Mouse (Mus musculus) heart, embryonic 10.5 days (tissue): ENCODE measurements around the gene BC049352. TPM values are rescaled to one million over a fixed set of nuclear protein-coding genes. Genes with fewer than 3 reads are reported as not detected.

Experiments used
- DNase-seq: peaks from one replicate; pipeline ENCODE4 v3.0.0-alpha.2; 2017; ENCODE audit warnings: low spot score
- H3K27ac ChIP-seq: fragments of 300-500 bp; sonication (generic); 2 replicates; pipeline ENCODE4 v1.5.1; 2016; ENCODE audit warnings: mild to moderate bottlenecking
- H3K27me3 ChIP-seq: fragments of 300-500 bp; sonication (generic); 2 replicates; pipeline ENCODE4 v1.6.1; 2016; ENCODE audit warnings: mild to moderate bottlenecking; ENCODE audit not compliant: poor library complexity, insufficient read depth, severe bottlenecking
- H3K36me3 ChIP-seq: fragments of 300-500 bp; sonication (generic); 2 replicates; pipeline ENCODE4 v1.6.1; 2016; ENCODE audit warnings: mild to moderate bottlenecking, moderate library complexity
- H3K4me1 ChIP-seq: fragments of 300-500 bp; sonication (generic); 2 replicates; pipeline ENCODE4 v1.6.1; 2016; ENCODE audit warnings: mild to moderate bottlenecking
- H3K4me3 ChIP-seq: fragments of 300-500 bp; sonication (generic); 2 replicates; pipeline ENCODE4 v1.5.1; 2016; ENCODE audit warnings: mild to moderate bottlenecking, moderate library complexity
- H3K9me3 ChIP-seq: fragments of 300-500 bp; sonication (generic); 2 replicates; pipeline ENCODE4 v1.6.1; 2016; ENCODE audit warnings: mild to moderate bottlenecking, moderate library complexity
- WGBS: fragments of 180-500 bp; shearing (Covaris S2); methylation state at CpG from one replicate; pipeline ENCODE4 v1.1.7; 2016; 5-methylcytosine and 5-hydroxymethylcytosine counted together
- polyA plus RNA-seq: library from polyadenylated mRNA; unstranded; fragments of >200 nt; fragmentation: Nextera tagmentation; extraction: Ambion mirVana; gene quantifications from 2 replicates; pipeline ENCODE4 v1.2.1, GENCODE M21; 2016

BC049352 gene
- polyA plus RNA-seq, 1 experiment from 2014 or later: not detected

- Histone ChIP-seq H3K4me1 (no peaks in the 10 kb centered on the region), H3K9me3 (no peaks in the 10 kb centered on the region), H3K27ac (no peak overlapping the region), H3K4me3 (no peak overlapping the region), H3K36me3 (no peaks in the 10 kb centered on the region), H3K27me3 (peaks cover 41% of the 10 kb centered on the region)
- WGBS: 58% methylated on average over 4 of the region's 4 CpGs
- DNase-seq: no peak
These were observed 79.7 kb downstream of the BC049352 start for GRCm38 (mm10) chr9:45261466-45261865.

- DNase-seq: no peak
- Histone ChIP-seq H3K9me3 (no peaks in the 10 kb centered on the region), H3K4me3 (no peak overlapping the region), H3K27ac (no peak overlapping the region), H3K27me3 (peaks cover 45% of the 10 kb centered on the region), H3K4me1 (no peaks in the 10 kb centered on the region), H3K36me3 (no peaks in the 10 kb centered on the region)
- WGBS: 80% methylated on average over 5 of the region's 5 CpGs
These were observed 80.1 kb downstream of the BC049352 start for GRCm38 (mm10) chr9:45261872-45262271.

- DNase-seq: no peak
- 83% methylated on average over 4 of the region's 4 CpGs for WGBS
- peaks cover 7% of the 10 kb centered on the region; the same call in 1 of the 2 replicates for H3K4me1 ChIP-seq
- H3K9me3 ChIP-seq: no peaks in the 10 kb centered on the region
- H3K4me3 ChIP-seq: no peak overlapping the region
- no peaks in the 10 kb centered on the region for H3K36me3 ChIP-seq
- H3K27ac ChIP-seq: no peak overlapping the region
- peaks cover 77% of the 10 kb centered on the region for H3K27me3 ChIP-seq
These were observed 85.3 kb downstream of the BC049352 start for GRCm38 (mm10) chr9:45267099-45267498.

- H3K4me3 ChIP-seq: no peak overlapping the region; the same call in 1 of the 2 replicates
- no peaks in the 10 kb centered on the region for H3K36me3 ChIP-seq
- H3K27me3 ChIP-seq: peaks cover 81% of the 10 kb centered on the region
- H3K27ac ChIP-seq: no peak overlapping the region
- WGBS: 64% methylated on average over 4 of the region's 4 CpGs
- no peaks in the 10 kb centered on the region for H3K9me3 ChIP-seq
- H3K4me1 ChIP-seq: peaks cover 7% of the 10 kb centered on the region; the same call in 1 of the 2 replicates
- DNase-seq: no peak
These were observed 86.3 kb downstream of the BC049352 start for GRCm38 (mm10) chr9:45268079-45268478.

GRCm38 (mm10) chr9:45268597-45269325 lies 87.0 kb downstream of the BC049352 start, which contains the start of gene Il10ra:
Il10ra (minus strand) TSS chr9:45269149.
- H3K27ac ChIP-seq: no peak within 1 kb of the TSS
- DNase-seq: no peak
- 8% methylated on average over 36 of the region's 36 CpGs for WGBS
- H3K27me3 ChIP-seq: peaks cover 81% of the 10 kb centered on the region
- H3K4me1 ChIP-seq: peaks cover 7% of the 10 kb centered on the region; the same call in 1 of the 2 replicates
- H3K36me3 ChIP-seq: no peaks in the 10 kb centered on the region
- peak within 1 kb of the TSS; percentile 50 for H3K4me3 ChIP-seq
- H3K9me3 ChIP-seq: no peaks in the 10 kb centered on the region

GRCm38 (mm10) chr9:45272213-45272612 lies 90.4 kb downstream of the BC049352 start:
- 44% methylated on average over 5 of the region's 5 CpGs for WGBS
- DNase-seq: no peak

GRCm38 (mm10) chr9:45274218-45274617 lies 92.4 kb downstream of the BC049352 start:
- Histone ChIP-seq H3K27me3 (peaks cover 40% of the 10 kb centered on the region), H3K4me1 (0 out of 2 replicates have a peak, but pooled peaks cover under 1% of the 10 kb centered on the region), H3K27ac (no peak overlapping the region), H3K36me3 (no peaks in the 10 kb centered on the region), H3K9me3 (no peaks in the 10 kb centered on the region), H3K4me3 (no peak overlapping the region)
- no peak for DNase-seq
- WGBS: 74% methylated on average over 4 of the region's 4 CpGs

More at GRCm38 (mm10) chr9:45272213-45272612, 90.4 kb downstream of the BC049352 start:
- H3K27me3 ChIP-seq: peaks cover 60% of the 10 kb centered on the region
- no peaks in the 10 kb centered on the region for H3K36me3 ChIP-seq
- H3K27ac ChIP-seq: no peak overlapping the region
- no peak overlapping the region for H3K4me3 ChIP-seq
- H3K4me1 ChIP-seq: peaks cover 7% of the 10 kb centered on the region; the same call in 1 of the 2 replicates
- no peaks in the 10 kb centered on the region for H3K9me3 ChIP-seq

- 78% methylated on average over 2 of the region's 2 CpGs for WGBS
These were observed 92.8 kb downstream of the BC049352 start for GRCm38 (mm10) chr9:45274635-45275034.

GRCm38 (mm10) chr9:45280059-45280458 lies 98.3 kb downstream of the BC049352 start:
- Histone ChIP-seq H3K27me3 (peaks cover 16% of the 10 kb centered on the region; the same call in 1 of the 2 replicates), H3K9me3 (no peaks in the 10 kb centered on the region), H3K4me1 (no peaks in the 10 kb centered on the region), H3K4me3 (no peak overlapping the region), H3K27ac (no peak overlapping the region), H3K36me3 (no peaks in the 10 kb centered on the region)
- WGBS: 78% methylated on average over 3 of the region's 3 CpGs
- DNase-seq: no peak

More at GRCm38 (mm10) chr9:45274635-45275034, 92.8 kb downstream of the BC049352 start:
- Histone ChIP-seq H3K27me3 (peaks cover 36% of the 10 kb centered on the region), H3K36me3 (no peaks in the 10 kb centered on the region), H3K4me3 (no peak overlapping the region), H3K27ac (no peak overlapping the region), H3K9me3 (no peaks in the 10 kb centered on the region), H3K4me1 (no peaks in the 10 kb centered on the region)
- DNase-seq: no peak

GRCm38 (mm10) chr9:45280891-45281290 lies 99.1 kb downstream of the BC049352 start:
- no peak for DNase-seq
- peaks cover 16% of the 10 kb centered on the region; the same call in 1 of the 2 replicates for H3K27me3 ChIP-seq
- H3K4me3 ChIP-seq: no peak overlapping the region
- H3K27ac ChIP-seq: no peak overlapping the region
- no peaks in the 10 kb centered on the region for H3K4me1 ChIP-seq
- no peaks in the 10 kb centered on the region for H3K9me3 ChIP-seq
- 78% methylated on average over 3 of the region's 3 CpGs for WGBS
- no peaks in the 10 kb centered on the region for H3K36me3 ChIP-seq

- Histone ChIP-seq H3K9me3 (no peaks in the 10 kb centered on the region), H3K27ac (no peak overlapping the region), H3K4me1 (no peaks in the 10 kb centered on the region), H3K4me3 (no peak overlapping the region), H3K36me3 (no peaks in the 10 kb centered on the region), H3K27me3 (peaks cover 16% of the 10 kb centered on the region; the same call in 1 of the 2 replicates)
- 75% methylated on average over 5 of the region's 5 CpGs for WGBS
- no peak for DNase-seq
These were observed 100.7 kb downstream of the BC049352 start for GRCm38 (mm10) chr9:45282466-45282865.

GRCm38 (mm10) chr9:45291481-45292168 lies 109.8 kb downstream of the BC049352 start:
- Histone ChIP-seq H3K4me3 (no peak overlapping the region), H3K9me3 (no peaks in the 10 kb centered on the region), H3K27ac (no peak overlapping the region), H3K4me1 (no peaks in the 10 kb centered on the region), H3K27me3 (no peaks in the 10 kb centered on the region), H3K36me3 (no peaks in the 10 kb centered on the region)
- DNase-seq: no peak
- 79% methylated on average over 11 of the region's 11 CpGs for WGBS
